Mouse (Mus musculus) frontal cortex, postnatal 10 days (tissue): ENCODE results near the gene Wt1.

Experiments used
- DNase-seq, 2 experiments: peaks; one replicate each; pipeline ENCODE4 v3.0.0; 2022; ENCODE audit warnings: low spot score in 2 of 2, mixed read lengths in 1 of 2

Wt1 gene

DNA sequence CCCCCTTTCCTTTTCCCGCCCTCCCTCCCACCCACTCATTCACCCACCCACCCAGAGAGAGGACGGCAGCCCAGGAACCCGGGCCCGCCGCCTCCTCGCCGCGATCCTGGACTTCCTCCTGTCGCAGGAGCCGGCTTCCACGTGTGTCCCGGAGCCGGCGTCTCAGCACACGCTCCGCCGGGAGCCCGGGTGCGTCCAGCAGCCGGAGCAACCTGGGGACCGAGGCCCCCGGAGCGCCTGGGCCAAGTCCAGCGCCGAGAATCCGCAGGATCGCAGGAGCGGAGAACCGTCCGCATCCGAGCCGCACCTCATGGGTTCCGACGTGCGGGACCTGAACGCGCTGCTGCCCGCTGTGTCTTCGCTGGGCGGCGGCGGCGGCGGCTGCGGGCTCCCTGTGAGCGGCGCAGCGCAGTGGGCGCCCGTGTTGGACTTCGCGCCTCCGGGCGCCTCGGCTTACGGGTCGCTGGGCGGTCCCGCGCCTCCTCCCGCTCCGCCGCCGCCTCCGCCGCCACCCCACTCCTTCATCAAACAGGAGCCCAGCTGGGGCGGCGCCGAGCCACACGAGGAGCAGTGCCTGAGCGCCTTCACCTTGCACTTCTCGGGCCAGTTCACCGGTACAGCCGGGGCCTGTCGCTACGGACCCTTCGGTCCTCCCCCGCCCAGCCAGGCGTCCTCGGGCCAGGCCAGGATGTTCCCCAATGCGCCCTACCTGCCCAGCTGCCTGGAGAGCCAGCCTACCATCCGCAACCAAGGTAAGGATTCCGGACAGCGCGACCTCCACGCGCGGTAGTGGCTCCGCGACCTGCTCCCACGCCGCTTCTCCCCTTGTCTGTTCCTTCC lies 582 bp downstream of the Wt1 start:
- no peak for DNase-seq

DNA sequence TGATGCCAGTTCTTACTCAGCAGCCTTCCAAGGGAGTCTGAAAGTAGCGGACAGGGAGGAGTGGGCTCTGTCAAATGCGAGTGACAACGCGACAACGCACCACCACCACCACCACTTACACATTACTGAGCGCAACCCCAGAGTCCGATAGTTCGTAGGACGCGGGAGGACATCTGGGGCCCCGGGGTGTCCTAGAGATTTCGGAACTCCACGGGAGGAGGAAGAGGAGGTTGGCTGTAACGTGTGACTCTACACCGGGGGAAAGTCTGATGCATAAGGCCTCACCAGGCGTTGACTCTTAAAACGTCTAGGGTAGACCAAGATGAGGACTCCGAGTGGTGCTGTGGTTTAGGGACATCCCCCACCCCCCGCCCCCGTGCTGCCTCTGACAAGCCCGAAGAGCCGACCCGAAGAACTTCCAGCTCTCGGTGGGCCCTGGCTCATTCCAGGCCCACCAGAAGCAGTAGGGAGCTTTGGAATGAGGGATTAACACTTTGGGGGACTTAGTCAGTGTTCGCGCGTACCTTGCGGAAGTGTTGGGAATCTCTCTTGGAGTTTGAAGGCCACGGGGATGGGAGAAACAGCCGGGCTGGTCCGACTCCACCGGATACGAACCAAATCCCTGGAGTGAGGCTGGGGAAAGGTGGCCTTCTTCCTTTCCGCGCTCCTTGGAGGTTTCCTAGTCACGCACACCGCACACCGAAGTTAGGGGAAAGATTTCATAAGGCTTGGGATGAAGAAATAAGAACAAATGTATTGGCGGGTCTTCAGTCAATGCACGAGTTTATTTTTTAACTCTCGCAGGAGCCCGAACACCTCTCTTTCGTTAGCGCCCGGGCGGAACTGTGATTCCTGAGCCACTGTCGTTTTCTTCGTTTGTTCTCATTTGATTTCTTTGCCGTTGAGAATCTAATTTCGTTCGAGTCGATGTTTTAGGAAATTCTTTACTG lies 1.5 kb downstream of the Wt1 start:
- no peak for DNase-seq

DNA sequence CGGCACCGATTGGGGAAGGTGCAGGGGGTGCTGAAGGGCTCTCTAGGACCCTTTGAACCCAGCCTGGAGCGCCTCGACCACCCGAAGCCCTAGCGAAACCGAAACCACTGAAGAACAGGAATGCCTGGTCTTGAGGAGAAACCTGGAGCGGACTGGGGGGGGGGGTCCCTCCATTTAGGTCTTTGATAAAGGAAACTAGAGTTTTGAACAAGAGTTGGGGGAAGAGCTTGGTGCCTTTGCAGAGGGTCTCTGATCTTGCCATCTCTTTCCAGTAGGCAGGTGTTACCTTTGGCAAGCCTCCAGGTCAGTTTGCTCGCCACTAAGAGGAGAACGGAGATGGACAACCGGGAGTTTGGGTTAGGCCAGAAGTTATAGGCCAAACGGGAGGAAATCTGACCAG lies 2.2 kb downstream of the Wt1 start:
- DNase-seq: no peak

DNA sequence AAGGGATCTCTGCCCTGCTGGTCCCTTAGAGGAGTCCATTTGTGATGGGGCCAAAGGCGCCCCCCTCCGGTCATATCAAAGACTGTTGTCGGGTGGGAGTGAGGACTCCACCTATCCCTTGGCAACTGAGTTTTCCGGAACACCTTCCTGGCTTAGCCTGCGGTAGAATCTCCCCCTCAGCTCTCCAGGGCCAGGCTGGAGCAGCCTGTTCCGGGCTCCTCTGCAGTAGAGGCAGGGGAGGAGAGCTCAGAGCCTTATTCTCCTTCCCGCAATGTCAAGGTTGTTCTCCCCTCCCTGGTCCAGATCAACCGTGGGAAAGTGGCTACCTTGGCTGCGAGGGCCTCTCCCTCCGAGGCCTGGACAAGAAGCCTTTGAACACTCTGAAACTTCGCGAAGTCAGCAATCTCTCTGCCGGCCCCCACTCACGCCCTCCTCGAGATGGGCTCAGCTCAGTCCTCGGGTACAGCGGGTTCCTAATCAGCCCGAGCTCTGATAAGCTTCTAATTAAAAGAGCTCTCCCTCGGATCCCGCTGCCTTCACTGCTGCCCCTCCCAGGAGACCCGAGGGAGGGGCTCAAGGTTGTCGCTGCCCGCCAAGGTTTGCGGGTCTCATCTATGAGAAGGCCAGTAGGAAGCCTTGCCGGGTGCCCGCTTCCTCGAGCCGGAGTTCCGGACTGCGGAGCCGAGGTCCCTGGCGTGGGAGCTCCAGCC lies 4.2 kb downstream of the Wt1 start:
- DNase-seq: no peak

DNA sequence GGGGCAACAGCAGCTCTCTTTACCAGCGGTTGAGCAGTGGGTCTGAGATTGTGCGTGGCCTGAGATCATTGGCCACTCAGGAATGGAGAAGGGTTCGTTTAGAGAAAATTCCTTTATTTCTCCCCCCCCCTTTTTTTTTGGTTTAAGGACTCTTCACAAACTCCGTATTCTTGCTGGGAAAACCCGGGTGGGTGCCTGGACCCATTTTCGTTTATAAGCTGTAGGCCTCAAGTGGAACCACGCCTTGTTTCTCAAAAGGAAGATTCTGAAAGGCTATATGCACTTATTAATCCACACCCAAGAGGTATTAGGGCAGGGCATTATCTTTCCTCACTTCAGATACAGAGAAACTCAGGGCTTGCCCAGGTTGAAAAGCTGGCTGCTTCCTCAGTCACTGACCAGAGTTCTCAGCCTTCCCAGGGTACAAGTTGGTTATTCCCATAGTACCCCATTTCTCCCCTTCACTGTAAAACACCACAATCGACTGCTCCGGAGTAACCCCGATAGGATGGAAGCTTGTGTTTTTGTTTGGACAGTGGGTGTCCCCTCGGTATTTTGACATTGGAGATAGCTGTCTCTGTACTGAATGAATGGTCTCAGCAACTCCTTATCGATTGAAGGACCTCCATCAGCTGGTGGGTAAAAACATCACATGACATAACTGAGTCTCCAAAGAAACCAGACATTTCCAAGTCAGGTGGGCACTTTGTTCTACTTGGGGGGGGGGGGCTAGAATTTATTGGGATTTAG lies 4.9 kb downstream of the Wt1 start:
- no peak for DNase-seq

DNA sequence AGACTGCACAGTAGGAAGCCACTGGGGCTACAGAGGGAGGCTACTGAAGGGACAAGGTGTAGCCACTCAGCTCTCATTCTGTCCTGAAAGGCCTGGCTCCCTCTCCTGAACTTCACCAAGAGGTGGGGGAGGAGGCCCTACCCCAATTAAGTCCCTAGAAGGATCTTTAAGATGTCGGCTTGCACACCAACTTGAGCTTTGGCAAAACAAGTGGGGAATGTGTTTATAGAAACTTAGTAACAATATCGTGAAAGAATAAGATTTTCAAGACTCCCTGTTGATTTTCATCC lies 5.4 kb downstream of the Wt1 start:
- DNase-seq: no peak

DNA sequence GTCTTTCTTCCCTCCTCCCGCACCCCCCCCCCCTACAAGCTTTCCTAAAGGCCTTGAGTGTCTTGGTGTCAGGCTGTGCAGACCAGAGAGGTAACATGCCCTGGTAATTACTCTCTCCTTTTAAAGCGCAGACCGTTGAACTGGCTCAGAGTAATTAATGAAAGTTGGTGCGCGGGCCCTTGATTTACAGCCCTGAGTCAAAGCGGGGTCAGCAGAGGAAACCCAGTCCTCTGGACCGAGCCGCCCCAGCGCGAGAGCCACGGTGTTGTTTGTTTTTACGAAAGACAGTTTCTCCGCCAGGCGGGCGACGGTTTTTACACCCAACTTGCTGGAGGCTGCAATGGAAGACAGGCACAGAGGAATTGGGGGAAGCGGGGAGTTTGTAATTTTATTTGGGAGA lies 6.0 kb downstream of the Wt1 start:
- DNase-seq: no peak

DNA sequence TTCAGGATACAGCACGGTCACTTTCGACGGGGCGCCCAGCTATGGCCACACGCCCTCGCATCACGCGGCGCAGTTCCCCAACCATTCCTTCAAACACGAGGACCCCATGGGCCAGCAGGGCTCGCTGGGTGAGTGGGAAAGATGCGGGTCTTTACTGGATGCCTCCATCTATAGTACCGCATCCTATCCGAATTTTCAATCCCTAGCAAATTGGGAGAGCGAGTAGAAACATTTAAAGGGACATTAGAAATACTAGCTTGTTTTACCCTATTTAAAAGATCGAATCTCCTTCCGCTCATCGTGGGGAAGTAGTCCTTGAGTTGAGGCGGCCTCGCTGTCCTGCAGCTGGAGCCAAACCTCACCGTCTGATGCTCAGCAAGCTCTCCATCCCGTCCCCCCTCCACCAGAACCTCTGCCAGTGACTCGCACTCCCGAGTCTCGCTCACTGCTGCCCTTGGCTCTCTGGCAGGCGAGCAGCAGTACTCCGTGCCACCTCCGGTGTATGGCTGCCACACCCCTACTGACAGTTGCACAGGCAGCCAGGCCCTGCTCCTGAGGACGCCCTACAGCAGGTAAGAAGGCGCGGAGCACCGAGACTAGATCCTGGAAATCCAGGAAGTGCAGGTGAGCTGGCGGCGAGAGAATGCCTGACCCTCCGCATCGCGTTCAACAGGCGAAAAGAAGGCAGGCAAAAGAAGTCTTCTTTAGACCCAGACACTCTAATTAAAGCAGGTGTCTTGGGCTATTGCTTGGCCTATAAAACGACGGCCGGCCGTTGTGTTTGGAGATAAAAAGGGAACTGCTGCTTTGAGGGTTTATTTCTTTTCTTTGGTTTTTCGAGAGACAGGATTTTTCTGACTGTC lies 6.8 kb downstream of the Wt1 start:
- no peak for DNase-seq

DNA sequence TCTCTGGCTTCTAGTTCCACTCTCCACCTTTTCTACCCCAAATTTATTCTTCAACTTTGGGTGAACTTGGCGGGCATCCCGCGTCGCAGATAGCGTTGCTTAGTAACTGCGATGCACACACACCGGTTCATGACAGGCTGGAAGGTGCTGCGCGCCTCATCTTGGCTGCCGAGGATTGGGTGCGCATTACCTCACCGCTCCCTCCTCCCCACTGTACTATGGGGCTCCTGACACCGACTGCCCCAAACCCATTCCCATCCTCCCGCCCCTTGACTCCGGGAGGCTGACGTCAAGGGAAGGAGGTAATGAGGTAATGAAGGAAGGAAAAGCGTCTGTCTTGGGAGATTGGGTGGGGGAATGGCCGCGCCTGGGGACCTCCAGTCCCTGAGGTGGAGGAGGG lies 8.0 kb downstream of the Wt1 start:
- no peak for DNase-seq

DNA sequence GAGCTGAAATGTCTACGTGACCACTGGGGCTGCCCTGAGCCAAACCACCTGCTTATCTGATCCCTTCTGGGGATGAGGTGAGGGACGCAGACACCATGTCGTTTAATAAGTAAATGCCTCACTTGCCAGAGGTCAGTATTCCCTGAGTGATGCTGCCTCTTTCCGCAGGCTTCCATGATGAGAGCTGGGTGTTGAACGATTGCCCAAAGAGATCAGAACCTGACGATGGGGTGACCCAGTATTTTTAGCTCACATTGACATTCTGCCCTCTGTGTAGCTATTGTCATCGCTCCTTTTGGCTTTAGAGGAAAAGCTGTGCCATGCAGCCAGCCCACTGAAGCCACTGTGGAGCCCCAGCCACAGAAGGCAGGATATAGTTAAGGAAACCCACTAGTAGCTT lies 13.1 kb downstream of the Wt1 start:
- no peak for DNase-seq

DNA sequence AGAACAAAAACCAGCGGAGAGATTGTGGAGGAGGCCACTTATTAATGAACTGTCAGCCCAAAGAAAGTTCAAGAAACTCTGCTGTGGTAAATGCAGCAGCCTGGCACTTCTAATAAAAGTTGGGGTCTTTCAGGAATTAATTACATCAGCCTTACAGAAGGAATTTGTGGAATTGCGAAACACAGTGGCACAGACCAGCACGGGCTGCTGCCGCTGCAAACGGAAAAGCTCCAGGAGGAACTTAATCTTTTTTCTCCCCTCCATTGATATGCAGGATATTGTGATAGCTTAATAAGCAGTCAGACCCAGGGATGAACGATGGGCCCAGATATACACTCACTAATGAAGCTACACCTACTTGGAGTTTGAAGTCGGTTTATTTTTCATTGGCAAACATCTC lies 15.0 kb downstream of the Wt1 start:
- no peak for DNase-seq

DNA sequence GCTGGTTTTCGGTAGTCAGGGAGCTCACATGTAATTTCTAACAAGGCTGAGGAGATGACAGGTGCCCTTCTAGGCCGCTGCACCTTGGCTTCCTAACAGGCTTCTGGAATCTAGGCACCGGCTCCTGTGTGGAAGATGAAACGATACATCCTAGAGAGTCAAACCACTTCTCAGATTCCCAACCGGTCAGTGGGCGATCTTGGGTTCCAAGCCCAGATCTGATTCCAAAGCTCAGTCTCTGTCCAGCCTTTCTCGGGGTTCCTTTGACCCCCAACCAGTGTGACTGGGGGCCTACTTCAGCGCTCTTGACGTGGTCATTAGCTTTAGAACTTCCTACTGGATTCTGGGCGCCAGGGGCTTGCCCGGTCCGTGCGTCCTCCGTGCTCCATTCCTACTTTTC lies 17.4 kb downstream of the Wt1 start:
- no peak for DNase-seq

DNA sequence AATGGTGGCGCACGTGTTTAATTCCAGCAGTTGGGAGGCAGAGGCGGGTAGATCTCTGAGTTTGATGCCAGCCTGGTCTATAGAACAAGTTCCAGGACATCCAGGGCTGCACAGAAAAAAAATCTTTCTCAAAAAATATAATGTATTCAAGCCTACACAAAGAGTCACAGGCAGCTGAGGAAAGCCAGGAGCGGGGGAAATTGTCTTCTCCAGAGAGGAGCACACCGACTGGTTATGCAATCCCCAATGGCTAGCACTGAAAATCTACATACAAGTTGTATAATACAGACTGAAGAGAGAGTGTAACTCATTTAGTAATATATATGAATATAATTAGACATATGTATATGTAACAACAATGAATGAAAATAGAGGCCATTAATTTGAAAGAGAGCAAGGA lies 25.2 kb downstream of the Wt1 start:
- no peak for DNase-seq

DNA sequence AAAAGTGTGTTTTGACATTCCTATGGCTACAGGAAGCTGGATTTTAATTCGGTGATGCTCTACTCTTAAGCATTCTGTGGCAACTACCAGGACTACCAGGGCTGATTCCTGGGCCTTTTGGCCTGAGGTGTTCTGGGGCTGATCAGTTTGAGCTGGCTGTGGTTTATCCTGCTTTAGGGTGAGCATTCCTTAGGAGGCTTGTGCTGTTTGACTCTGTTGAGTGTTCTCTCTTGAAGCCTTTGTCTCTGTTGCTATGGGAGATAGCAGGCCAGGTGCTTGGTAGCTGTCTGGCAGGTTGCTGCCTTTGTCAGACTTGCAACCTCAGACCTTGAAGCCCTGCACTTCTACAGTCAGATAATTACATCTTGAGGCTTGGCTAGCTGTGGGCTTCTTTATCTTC lies 26.7 kb downstream of the Wt1 start:
- no peak for DNase-seq

DNA sequence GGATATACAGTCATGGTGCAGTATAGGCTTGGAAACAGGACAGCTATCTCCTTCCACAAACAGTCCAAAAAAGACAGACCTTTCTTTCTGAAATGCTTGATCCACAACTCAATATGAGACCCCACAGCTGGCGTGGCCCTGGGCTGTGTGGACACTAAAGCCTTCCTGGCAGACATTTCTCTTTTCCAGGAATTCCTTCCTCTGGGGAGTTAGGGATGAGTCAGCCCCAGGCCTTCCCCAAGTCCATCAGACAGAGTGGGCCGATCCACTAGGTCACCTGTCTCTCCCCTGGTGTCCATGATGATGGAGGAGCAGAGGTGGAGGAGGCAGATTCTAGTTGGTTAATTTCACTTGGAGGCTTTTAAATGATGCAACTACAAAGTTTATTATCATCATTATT lies 34.6 kb downstream of the Wt1 start:
- no peak for DNase-seq

DNA sequence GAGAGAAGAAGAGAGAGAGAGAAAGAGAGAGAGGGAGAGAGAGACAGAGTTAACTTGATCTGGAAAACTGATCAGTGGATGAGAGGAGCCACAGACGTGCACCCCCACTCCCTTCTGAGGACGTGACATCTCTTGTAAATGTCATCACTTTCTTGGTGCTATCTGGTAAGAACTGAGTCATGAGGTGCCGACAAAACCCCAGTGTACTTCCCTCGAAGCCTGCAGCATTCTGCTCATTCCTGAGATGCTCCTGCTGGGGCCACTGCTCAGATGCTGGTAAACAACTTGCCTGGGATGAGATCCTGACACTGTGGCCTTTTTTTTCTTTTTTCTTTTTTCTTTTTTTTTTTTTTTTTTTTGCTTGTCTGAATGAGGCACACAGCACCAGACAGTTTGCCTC lies 36.4 kb downstream of the Wt1 start:
- DNase-seq: no peak

DNA sequence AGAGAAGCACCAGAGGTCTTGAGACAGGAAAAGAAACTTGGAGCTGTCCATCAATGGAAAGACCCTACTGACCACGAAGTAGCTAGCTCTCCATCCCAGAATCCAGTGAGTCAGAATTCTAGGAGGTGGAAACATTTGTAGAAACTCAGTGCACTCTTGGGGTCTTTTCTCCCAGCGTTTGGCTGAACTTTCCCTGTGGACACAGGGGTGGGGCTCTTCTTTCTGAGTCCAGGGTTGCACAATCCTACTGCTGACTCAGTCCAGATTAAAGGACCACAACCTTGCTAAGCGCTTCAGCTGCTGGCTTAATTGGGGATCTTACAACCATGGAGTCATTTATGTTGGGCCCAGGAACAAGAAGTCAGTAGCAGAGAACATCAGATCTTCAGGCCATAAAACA lies 41.8 kb downstream of the Wt1 start:
- DNase-seq: no peak

DNA sequence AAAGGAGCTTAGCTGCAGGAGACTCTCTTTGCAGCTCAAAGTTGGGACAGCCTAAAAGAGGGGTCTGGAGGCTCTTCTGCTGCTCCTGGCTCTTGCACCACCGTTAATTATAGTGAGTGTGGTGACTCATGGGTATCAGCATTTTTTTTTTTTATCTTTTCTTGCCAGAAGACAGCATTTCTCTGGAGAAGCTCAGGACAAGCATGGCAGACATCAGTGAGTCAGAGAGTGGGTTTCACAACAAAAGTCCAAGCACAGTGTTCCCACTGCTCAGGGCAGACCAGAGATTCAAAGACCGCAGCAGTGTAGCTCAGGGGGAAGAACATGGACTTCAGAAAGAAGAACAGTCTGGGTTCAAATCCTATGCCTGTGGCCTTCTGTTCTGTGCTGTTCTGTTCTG lies 47.9 kb downstream of the Wt1 start:
- DNase-seq: no peak

DNA sequence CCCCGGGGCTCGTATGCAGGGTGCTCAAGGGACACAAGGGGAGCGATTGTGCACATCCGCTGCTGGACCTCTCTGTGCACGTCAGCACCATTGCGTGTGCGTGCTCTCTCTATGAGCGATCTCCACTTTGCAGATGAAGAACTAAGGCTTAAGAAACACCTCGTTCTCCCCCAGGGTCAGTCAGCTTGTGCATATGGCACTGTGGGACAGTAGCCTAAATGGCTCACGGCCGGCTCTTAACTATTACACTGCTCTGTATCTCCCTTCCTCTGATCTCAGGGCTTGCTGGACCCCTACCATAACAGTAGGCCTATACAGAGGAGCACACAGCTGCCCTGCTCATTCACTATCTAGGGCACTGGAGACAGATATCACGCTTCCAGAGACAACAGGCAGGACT lies 52.5 kb downstream of the Wt1 start:
- DNase-seq: no peak

DNA sequence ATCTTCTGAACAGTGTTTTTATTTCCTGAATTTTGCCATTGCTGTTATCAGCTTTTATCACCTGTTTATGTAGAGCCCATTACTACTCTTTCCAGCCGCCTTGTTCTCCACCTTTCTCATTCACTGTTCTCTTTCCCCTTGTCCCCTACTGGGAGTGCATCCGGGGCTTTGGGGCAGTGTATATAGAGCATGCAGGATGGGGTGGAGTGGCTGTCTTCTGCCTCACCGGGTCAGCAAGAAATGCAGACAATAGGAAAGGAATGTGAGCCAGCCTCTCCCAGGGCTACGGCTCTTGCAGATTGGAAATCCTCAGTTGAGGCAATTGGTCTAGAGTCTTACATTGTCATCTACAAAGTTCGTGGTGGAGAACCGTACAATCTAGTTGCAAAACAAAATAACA lies 56.2 kb downstream of the Wt1 start:
- no peak for DNase-seq

DNA sequence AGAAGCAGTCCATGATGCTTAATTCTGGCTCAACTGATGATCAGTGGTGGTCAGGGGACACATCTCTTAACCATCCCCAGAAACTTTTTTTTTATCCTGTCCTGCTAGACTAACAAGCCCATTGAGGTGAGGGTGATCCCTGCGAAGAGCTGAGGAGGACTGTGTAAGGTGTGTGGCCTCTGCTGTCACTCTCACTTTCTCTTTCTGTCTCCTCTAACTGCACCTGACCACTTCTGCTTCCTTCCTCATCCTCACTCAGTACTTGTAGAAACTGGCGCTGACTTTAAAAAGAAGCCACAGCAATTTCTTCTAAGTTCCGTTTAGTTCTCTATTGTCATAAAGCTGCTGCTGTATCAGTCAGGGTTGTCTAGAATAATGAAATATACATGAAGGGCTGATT lies 58.8 kb downstream of the Wt1 start:
- no peak for DNase-seq
